Mouse (Mus musculus) stomach, postnatal 0 days (tissue): ENCODE measurements around the gene Proser1.

Experiments
- CTCF ChIP-seq: IDR thresholded peaks from 2 replicates; pipeline ENCODE4 v1.5.1; 2016; ENCODE audit warnings: antibody characterized with exemption, low read depth, mild to moderate bottlenecking, moderate library complexity
- EP300 ChIP-seq: optimal IDR thresholded peaks from 2 replicates; pipeline ENCODE3; 2016; ENCODE audit warnings: antibody characterized with exemption

- TF ChIP-seq CTCF, result no peak
- TF ChIP-seq EP300, result no peak
These were observed 6.2 kb downstream of the Proser1 start for GRCm38 (mm10) chr3:53469650-53470049.
